Mouse (Mus musculus): ENCODE data around the gene Fosl1. TPM values are rescaled to one million over a fixed set of nuclear protein-coding genes. Genes with fewer than 3 reads are reported as not detected.
A peak's percentile ranks its signal among the peaks of the same experiment; 100 is the strongest.

The Fosl1 gene
- total RNA-seq, 1 experiment = 3.0 TPM

GRCm38 (mm10) chr19:5460465-5460911, 13.1 kb downstream of the Fosl1 start, which contains the start of gene Fibp:
Gene Fibp, plus strand, starts transcription at chr19:5460615.
- H3K27ac ChIP-seq (ENCODE audit: insufficient read depth, low read depth, low read length, poor library complexity, severe bottlenecking) = no peak within 1 kb of the TSS
- H3K4me1 ChIP-seq (ENCODE audit: control insufficient read depth in 2 of 2, insufficient read depth in 2 of 2, low read length in 2 of 2, poor library complexity in 1 of 2) = peaks cover 6 to 11% of the 10 kb centered on the region in 2 experiments; a peak in 2 of 4 replicates
- no peaks in the 10 kb centered on the region for H3K9me3 ChIP-seq (ENCODE audit: control insufficient read depth, insufficient read depth, low read depth, low read length)
- peak within 1 kb of the TSS; percentile 92 to 99 for H3K4me3 ChIP-seq (ENCODE audit: insufficient read depth in 1 of 2, low read depth in 1 of 2, low read length in 2 of 2, poor library complexity in 1 of 2, severe bottlenecking in 1 of 2)
- H3K36me3 ChIP-seq (ENCODE audit: control insufficient read depth, insufficient read depth, low read length, poor library complexity, severe bottlenecking) = peaks cover 19% of the 10 kb centered on the region
- H3K9ac ChIP-seq (ENCODE audit: insufficient read depth, low read depth, low read length, poor library complexity, severe bottlenecking) = peak within 1 kb of the TSS; percentile 94
- peak; percentile 68 for DNase-seq (ENCODE audit: low read depth, low spot score)
- TF ChIP-seq CHD2 (IDR thresholded peaks at IDR 0.05; ENCODE audit: low read depth, low read length) (peak; percentile 35; the same call in 1 of the 2 replicates), HCFC1 (IDR thresholded peaks at IDR 0.05; ENCODE audit: borderline replicate concordance, insufficient read depth, low read length) (peak; percentile 76; the same call in 1 of the 2 replicates), ZNF384 (IDR thresholded peaks at IDR 0.05; ENCODE audit: low read depth, low read length) (no peak), ZC3H11A (IDR thresholded peaks at IDR 0.05; ENCODE audit: borderline replicate concordance, low read depth, low read length) (no peak), MAFK (IDR thresholded peaks at IDR 0.05; ENCODE audit: insufficient read depth, low read depth, low read length) (no peak)
- in situ Hi-C loops (cut with MboI; ENCODE audit: low sequenced_read_pairs in 2 of 2, unreplicated experiment in 2 of 2) = no loop called here

DNA sequence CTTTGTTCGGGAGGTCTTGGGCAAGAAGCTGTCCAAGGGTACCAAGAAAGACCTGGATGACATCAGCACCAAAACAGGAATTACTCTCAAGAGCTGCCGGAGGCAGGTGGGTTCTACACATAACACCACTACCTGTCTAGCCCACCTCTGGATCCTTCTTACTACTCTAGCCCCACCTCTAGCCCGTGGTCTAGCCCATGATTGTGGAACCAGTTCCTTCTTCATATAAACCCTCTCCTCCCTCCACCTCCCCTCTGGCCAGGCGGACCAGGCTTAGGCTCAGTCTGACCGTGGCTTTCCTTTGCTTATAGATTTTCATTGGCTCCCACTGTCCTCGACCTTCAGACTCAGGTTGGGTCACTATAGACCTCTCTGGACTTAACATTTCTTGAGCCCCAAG, 14.1 kb downstream of the Fosl1 start:
- DNase-seq (ENCODE audit: low read depth, low spot score) = no peak
- no peak overlapping the region for H3K9ac ChIP-seq (ENCODE audit: insufficient read depth, low read depth, low read length, poor library complexity, severe bottlenecking)
- H3K9me3 ChIP-seq (ENCODE audit: control insufficient read depth, insufficient read depth, low read depth, low read length) = no peaks in the 10 kb centered on the region
- peak overlapping the region in 1 of 2 experiments; percentile 92; a peak in 2 of 4 replicates for H3K4me3 ChIP-seq (ENCODE audit: insufficient read depth in 1 of 2, low read depth in 1 of 2, low read length in 2 of 2, poor library complexity in 1 of 2, severe bottlenecking in 1 of 2)
- in situ Hi-C loops (cut with MboI; ENCODE audit: low sequenced_read_pairs in 2 of 2, unreplicated experiment in 2 of 2) = no loop called here
- no peak overlapping the region for H3K27ac ChIP-seq (ENCODE audit: insufficient read depth, low read depth, low read length, poor library complexity, severe bottlenecking)
- peaks cover 28% of the 10 kb centered on the region for H3K36me3 ChIP-seq (ENCODE audit: control insufficient read depth, insufficient read depth, low read length, poor library complexity, severe bottlenecking)
- TF ChIP-seq HCFC1 (IDR thresholded peaks at IDR 0.05; ENCODE audit: borderline replicate concordance, insufficient read depth, low read length) (no peak), MAFK (IDR thresholded peaks at IDR 0.05; ENCODE audit: insufficient read depth, low read depth, low read length) (no peak), ZNF384 (IDR thresholded peaks at IDR 0.05; ENCODE audit: low read depth, low read length) (no peak), CHD2 (IDR thresholded peaks at IDR 0.05; ENCODE audit: low read depth, low read length) (no peak), ZC3H11A (IDR thresholded peaks at IDR 0.05; ENCODE audit: borderline replicate concordance, low read depth, low read length) (no peak)
- peaks cover 4 to 9% of the 10 kb centered on the region in 2 experiments; a peak in 1 of 4 replicates for H3K4me1 ChIP-seq (ENCODE audit: control insufficient read depth in 2 of 2, insufficient read depth in 2 of 2, low read length in 2 of 2, poor library complexity in 1 of 2)

GRCm38 (mm10) chr19:5463212-5463611, 15.9 kb downstream of the Fosl1 start:
- DNase-seq (ENCODE audit: low read depth, low spot score) = no peak
- Histone ChIP-seq H3K36me3 (ENCODE audit: control insufficient read depth, insufficient read depth, low read length, poor library complexity, severe bottlenecking) (peaks cover 31% of the 10 kb centered on the region), H3K9ac (ENCODE audit: insufficient read depth, low read depth, low read length, poor library complexity, severe bottlenecking) (no peak overlapping the region), H3K27ac (ENCODE audit: insufficient read depth, low read depth, low read length, poor library complexity, severe bottlenecking) (no peak overlapping the region), H3K9me3 (ENCODE audit: control insufficient read depth, insufficient read depth, low read depth, low read length) (no peaks in the 10 kb centered on the region), H3K4me1 (ENCODE audit: control insufficient read depth in 2 of 2, insufficient read depth in 2 of 2, low read length in 2 of 2, poor library complexity in 1 of 2) (peaks cover 7 to 9% of the 10 kb centered on the region in 2 experiments; a peak in 2 of 4 replicates), H3K4me3 (ENCODE audit: insufficient read depth in 1 of 2, low read depth in 1 of 2, low read length in 2 of 2, poor library complexity in 1 of 2, severe bottlenecking in 1 of 2) (no peak overlapping the region)
- in situ Hi-C loops (cut with MboI; ENCODE audit: low sequenced_read_pairs in 2 of 2, unreplicated experiment in 2 of 2) = no loop called here
- TF ChIP-seq CHD2 (IDR thresholded peaks at IDR 0.05; ENCODE audit: low read depth, low read length) (no peak), HCFC1 (IDR thresholded peaks at IDR 0.05; ENCODE audit: borderline replicate concordance, insufficient read depth, low read length) (no peak), ZNF384 (IDR thresholded peaks at IDR 0.05; ENCODE audit: low read depth, low read length) (no peak), MAFK (IDR thresholded peaks at IDR 0.05; ENCODE audit: insufficient read depth, low read depth, low read length) (no peak)

GRCm38 (mm10) chr19:5463791-5464562, 16.6 kb downstream of the Fosl1 start:
- DNase-seq (ENCODE audit: low read depth, low spot score) = peak; percentile 82
- Histone ChIP-seq H3K9ac (ENCODE audit: insufficient read depth, low read depth, low read length, poor library complexity, severe bottlenecking) (peak overlapping the region; percentile 53), H3K4me1 (ENCODE audit: control insufficient read depth in 2 of 2, insufficient read depth in 2 of 2, low read length in 2 of 2, poor library complexity in 1 of 2) (peaks cover 7 to 13% of the 10 kb centered on the region in 2 experiments; a peak in 3 of 4 replicates), H3K9me3 (ENCODE audit: control insufficient read depth, insufficient read depth, low read depth, low read length) (no peaks in the 10 kb centered on the region), H3K36me3 (ENCODE audit: control insufficient read depth, insufficient read depth, low read length, poor library complexity, severe bottlenecking) (peaks cover 31% of the 10 kb centered on the region), H3K27ac (ENCODE audit: insufficient read depth, low read depth, low read length, poor library complexity, severe bottlenecking) (0 out of 2 replicates have a peak overlapping the region, but pooled peaks have one; percentile 26), H3K4me3 (ENCODE audit: insufficient read depth in 1 of 2, low read depth in 1 of 2, low read length in 2 of 2, poor library complexity in 1 of 2, severe bottlenecking in 1 of 2) (peak overlapping the region; percentile 18 to 54)
- TF ChIP-seq CHD2 (IDR thresholded peaks at IDR 0.05; ENCODE audit: low read depth, low read length) (no peak), ZC3H11A (IDR thresholded peaks at IDR 0.05; ENCODE audit: borderline replicate concordance, low read depth, low read length) (no peak), HCFC1 (IDR thresholded peaks at IDR 0.05; ENCODE audit: borderline replicate concordance, insufficient read depth, low read length) (peak; percentile 40; the same call in 1 of the 2 replicates)
- in situ Hi-C loops (cut with MboI; ENCODE audit: low sequenced_read_pairs in 2 of 2, unreplicated experiment in 2 of 2) = no loop called here

Data from ES-E14 (cell line).